Mouse (Mus musculus) CH12.LX (cell line): ENCODE measurements around the gene Dlk1.

ENCODE experiments used
- CTCF ChIP-seq, 2 experiments: IDR thresholded peaks in 1 of 2; conservative IDR thresholded peaks in 1 of 2; 2 replicates each; pipeline ENCODE4 v1.5.1; 2011 to 2012; ENCODE audit warnings: low read depth in 2 of 2, low read length in 2 of 2, improper control_type of control experiment in 1 of 2, inconsistent platforms in 1 of 2, mild to moderate bottlenecking in 1 of 2, moderate library complexity in 1 of 2
- ELF1 ChIP-seq: IDR thresholded peaks from 2 replicates; pipeline ENCODE4 v1.6.1; 2014; ENCODE audit warnings: low read depth, mild to moderate bottlenecking, inconsistent platforms, low read length, improper control_type of control experiment
- HCFC1 ChIP-seq: IDR thresholded peaks from 2 replicates; pipeline ENCODE4 v1.6.1; 2012; ENCODE audit warnings: low read depth, mild to moderate bottlenecking, inconsistent platforms, low read length, improper control_type of control experiment
- IRF4 ChIP-seq: IDR thresholded peaks from 2 replicates; pipeline ENCODE4 v1.6.1; 2014; ENCODE audit warnings: low read depth, mild to moderate bottlenecking, inconsistent platforms, low read length, improper control_type of control experiment
- MAFK ChIP-seq: IDR thresholded peaks from 2 replicates; pipeline ENCODE4 v1.6.1; 2011; ENCODE audit warnings: low read length, improper control_type of control experiment; ENCODE audit not compliant: insufficient replicate concordance
- MYC ChIP-seq: IDR thresholded peaks from 2 replicates; pipeline ENCODE4 v1.6.1; 2011; ENCODE audit warnings: low read depth, mild to moderate bottlenecking, improper control_type of control experiment, low read length
- POLR2A ChIP-seq: IDR thresholded peaks from 2 replicates; pipeline ENCODE4 v1.6.1; 2011; ENCODE audit warnings: low read depth, mild to moderate bottlenecking, improper control_type of control experiment, low read length
- POLR2AphosphoS2 ChIP-seq: IDR thresholded peaks from 2 replicates; pipeline ENCODE4 v1.6.1; 2011; ENCODE audit warnings: low read depth, low read length, improper control_type of control experiment
- ZC3H11A ChIP-seq: IDR thresholded peaks from 2 replicates; pipeline ENCODE4 v1.6.1; 2012; ENCODE audit warnings: low read depth, mild to moderate bottlenecking, inconsistent platforms, low read length, improper control_type of control experiment
- ZKSCAN1 ChIP-seq: IDR thresholded peaks from 2 replicates; pipeline ENCODE4 v1.6.1; 2012; ENCODE audit warnings: low read depth, inconsistent platforms, low read length, improper control_type of control experiment, borderline replicate concordance

GRCm38 (mm10) chr12:109469793-109470192 is 17.2 kb downstream of the Dlk1 start:
- no peak for TF ChIP-seq CTCF (conservative IDR thresholded peaks at IDR 0.05 in 1 of 2, IDR thresholded peaks at IDR 0.05 in 1 of 2; ENCODE audit: low read depth in 2 of 2, low read length in 2 of 2)
- TF ChIP-seq ZC3H11A: no peak
- TF ChIP-seq ZKSCAN1: no peak
- TF ChIP-seq HCFC1: no peak
- TF ChIP-seq POLR2A: no peak
- TF ChIP-seq MAFK: no peak
- no peak for TF ChIP-seq ELF1
- no peak for TF ChIP-seq MYC
- TF ChIP-seq IRF4: no peak
- TF ChIP-seq POLR2AphosphoS2: no peak
